Mouse (Mus musculus): ENCODE results near the gene Zfp580. TPM values are rescaled to one million over a fixed set of nuclear protein-coding genes. Genes with fewer than 3 reads are reported as not detected.

Zfp580 gene
- polyA plus RNA-seq, 2 experiments, result 1.4 to 1.6 TPM

GRCm38 (mm10) chr7:5021197-5021596, 30.1 kb upstream of the Zfp580 start:
- no peaks in the 10 kb centered on the region for H3K27me3 ChIP-seq (ENCODE audit: control insufficient read depth, insufficient read depth, low read length)
- peak overlapping the region; percentile 79 for H3K9ac ChIP-seq (replicated peaks)
- H3K4me3 ChIP-seq (ENCODE audit: insufficient read depth in 1 of 2, low read depth in 2 of 2, low read length in 2 of 2), result peak overlapping the region; percentile 81 to 84
- TF ChIP-seq CTCF (IDR thresholded peaks at IDR 0.05; ENCODE audit: low read depth) (no peak), EP300 (IDR thresholded peaks at IDR 0.05; ENCODE audit: low read depth) (no peak)
- WGBS (ENCODE audit: insufficient replicate concordance), result 46% methylated on average over 5 of the region's 5 CpGs
- peaks cover 4% of the 10 kb centered on the region for H3K36me3 ChIP-seq (replicated peaks; ENCODE audit: control insufficient read depth, insufficient read depth, low read depth)
- peaks cover 6 to 10% of the 10 kb centered on the region in 2 experiments for H3K4me1 ChIP-seq (replicated peaks; ENCODE audit: control insufficient read depth in 2 of 2, insufficient read depth in 2 of 2, low read length in 1 of 2)
- H3K9me3 ChIP-seq (ENCODE audit: control insufficient read depth, low read length), result no peaks in the 10 kb centered on the region; the same call in 1 of the 2 replicates
- ATAC-seq (ENCODE audit: insufficient read depth) (no peak), DNase-seq (ENCODE audit: low read depth in 3 of 3, low spot score in 3 of 3) (no peak)
- peak overlapping the region; percentile 66 for H3K4me2 ChIP-seq (ENCODE audit: low read depth)
- peak overlapping the region; percentile 82; the same call in 1 of the 2 replicates for H3K27ac ChIP-seq

- Histone ChIP-seq H3K36me3 (replicated peaks; ENCODE audit: control insufficient read depth, insufficient read depth, low read depth) (peaks cover 32% of the 10 kb centered on the region), H3K9ac (replicated peaks) (no peak overlapping the region), H3K4me1 (replicated peaks; ENCODE audit: control insufficient read depth in 2 of 2, insufficient read depth in 2 of 2, low read length in 1 of 2) (no peaks in the 10 kb centered on the region), H3K4me3 (ENCODE audit: insufficient read depth in 1 of 2, low read depth in 2 of 2, low read length in 2 of 2) (no peak overlapping the region), H3K9me3 (ENCODE audit: control insufficient read depth, low read length) (peaks cover 20% of the 10 kb centered on the region), H3K27me3 (ENCODE audit: control insufficient read depth, insufficient read depth, low read length) (no peaks in the 10 kb centered on the region), H3K27ac (no peak overlapping the region), H3K4me2 (ENCODE audit: low read depth) (no peak overlapping the region)
- WGBS (ENCODE audit: insufficient replicate concordance), result 89% methylated on average over 22 of the region's 22 CpGs
- TF ChIP-seq CTCF (IDR thresholded peaks at IDR 0.05; ENCODE audit: low read depth), result no peak
- TF ChIP-seq EP300 (IDR thresholded peaks at IDR 0.05; ENCODE audit: low read depth), result no peak
- DNase-seq (ENCODE audit: low read depth in 3 of 3, low spot score in 3 of 3) (no peak), ATAC-seq (ENCODE audit: insufficient read depth) (no peak)
Observed at GRCm38 (mm10) chr7:5029543-5029942, 21.8 kb upstream of the Zfp580 start.

GRCm38 (mm10) chr7:5029946-5030345, 21.4 kb upstream of the Zfp580 start:
- Histone ChIP-seq H3K9me3 (ENCODE audit: control insufficient read depth, low read length) (peaks cover 20% of the 10 kb centered on the region), H3K9ac (replicated peaks) (no peak overlapping the region), H3K36me3 (replicated peaks; ENCODE audit: control insufficient read depth, insufficient read depth, low read depth) (peaks cover 32% of the 10 kb centered on the region), H3K4me3 (ENCODE audit: insufficient read depth in 1 of 2, low read depth in 2 of 2, low read length in 2 of 2) (no peak overlapping the region), H3K4me1 (replicated peaks; ENCODE audit: control insufficient read depth in 2 of 2, insufficient read depth in 2 of 2, low read length in 1 of 2) (no peaks in the 10 kb centered on the region), H3K4me2 (ENCODE audit: low read depth) (no peak overlapping the region), H3K27me3 (ENCODE audit: control insufficient read depth, insufficient read depth, low read length) (no peaks in the 10 kb centered on the region), H3K27ac (no peak overlapping the region)
- ATAC-seq (ENCODE audit: insufficient read depth) (no peak), DNase-seq (ENCODE audit: low read depth in 3 of 3, low spot score in 3 of 3) (no peak)
- TF ChIP-seq EP300 (IDR thresholded peaks at IDR 0.05; ENCODE audit: low read depth) (no peak), CTCF (IDR thresholded peaks at IDR 0.05; ENCODE audit: low read depth) (no peak)
- 94% methylated on average over 21 of the region's 21 CpGs for WGBS (ENCODE audit: insufficient replicate concordance)

GRCm38 (mm10) chr7:5030554-5031275, 20.6 kb upstream of the Zfp580 start:
- 93% methylated on average over 63 of the region's 63 CpGs for WGBS (ENCODE audit: insufficient replicate concordance)
- no peak for DNase-seq (ENCODE audit: low read depth in 3 of 3, low spot score in 3 of 3)
- Histone ChIP-seq H3K4me3 (ENCODE audit: insufficient read depth in 1 of 2, low read depth in 2 of 2, low read length in 2 of 2) (no peak overlapping the region), H3K4me1 (replicated peaks; ENCODE audit: control insufficient read depth in 2 of 2, insufficient read depth in 2 of 2, low read length in 1 of 2) (no peaks in the 10 kb centered on the region), H3K9ac (replicated peaks) (no peak overlapping the region), H3K9me3 (ENCODE audit: control insufficient read depth, low read length) (peaks cover 20% of the 10 kb centered on the region), H3K27ac (no peak overlapping the region), H3K4me2 (ENCODE audit: low read depth) (no peak overlapping the region), H3K36me3 (replicated peaks; ENCODE audit: control insufficient read depth, insufficient read depth, low read depth) (peaks cover 32% of the 10 kb centered on the region), H3K27me3 (ENCODE audit: control insufficient read depth, insufficient read depth, low read length) (no peaks in the 10 kb centered on the region)
- ATAC-seq (ENCODE audit: insufficient read depth), result no peak
- TF ChIP-seq EP300 (IDR thresholded peaks at IDR 0.05; ENCODE audit: low read depth) (no peak), CTCF (IDR thresholded peaks at IDR 0.05; ENCODE audit: low read depth) (no peak)

GRCm38 (mm10) chr7:5031496-5031895, 19.8 kb upstream of the Zfp580 start:
- no peaks in the 10 kb centered on the region for H3K4me1 ChIP-seq (replicated peaks; ENCODE audit: control insufficient read depth in 2 of 2, insufficient read depth in 2 of 2, low read length in 1 of 2)
- 91% methylated on average over 46 of the region's 46 CpGs for WGBS (ENCODE audit: insufficient replicate concordance)
- no peak for ATAC-seq (ENCODE audit: insufficient read depth)

More at GRCm38 (mm10) chr7:5031496-5031895, 19.8 kb upstream of the Zfp580 start:
- H3K36me3 ChIP-seq (replicated peaks; ENCODE audit: control insufficient read depth, insufficient read depth, low read depth), result peaks cover 32% of the 10 kb centered on the region
- TF ChIP-seq EP300 (IDR thresholded peaks at IDR 0.05; ENCODE audit: low read depth), result no peak
- TF ChIP-seq CTCF (IDR thresholded peaks at IDR 0.05; ENCODE audit: low read depth), result no peak
- H3K4me2 ChIP-seq (ENCODE audit: low read depth), result no peak overlapping the region
- peaks cover 20% of the 10 kb centered on the region for H3K9me3 ChIP-seq (ENCODE audit: control insufficient read depth, low read length)
- no peak overlapping the region for H3K4me3 ChIP-seq (ENCODE audit: insufficient read depth in 1 of 2, low read depth in 2 of 2, low read length in 2 of 2)
- no peak overlapping the region for H3K27ac ChIP-seq
- no peak for DNase-seq (ENCODE audit: low read depth in 3 of 3, low spot score in 3 of 3)
- no peak overlapping the region for H3K9ac ChIP-seq (replicated peaks)
- no peaks in the 10 kb centered on the region for H3K27me3 ChIP-seq (ENCODE audit: control insufficient read depth, insufficient read depth, low read length)
